Mouse (Mus musculus) heart, embryonic 14.5 days (tissue): ENCODE results near the gene Mthfr. TPM values are rescaled to one million over a fixed set of nuclear protein-coding genes. Genes with fewer than 3 reads are reported as not detected.

Experiments
- ATAC-seq: fragments of 200-750 bp; cut with Nextera tagmentation; 2 replicates; pipeline ENCODE4 v1.8.0; 2017; ENCODE audit warnings: low read depth, moderate TSS enrichment; ENCODE audit not compliant: insufficient number of reproducible peaks, insufficient read depth, low FRiP score
- H3K27ac ChIP-seq, 2 experiments: fragments of 200-500 bp in 1 of 2; fragments of 300-500 bp in 1 of 2; sonication (generic) in 1 of 2; replicated peaks in 1 of 2; 2 replicates each; pipeline ENCODE4 v1.5.1; 2012 to 2014; ENCODE audit warnings: low read depth in 2 of 2, low read length in 2 of 2, control low read depth in 1 of 2, mild to moderate bottlenecking in 1 of 2, mixed read lengths in 1 of 2; ENCODE audit not compliant: control insufficient read depth in 1 of 2, insufficient read depth in 1 of 2
- H3K27me3 ChIP-seq: fragments of 300-500 bp; sonication (generic); 2 replicates; pipeline ENCODE4 v1.6.1; 2014; ENCODE audit warnings: mild to moderate bottlenecking, low read length, control low read depth; ENCODE audit not compliant: control insufficient read depth, insufficient read depth
- H3K36me3 ChIP-seq: fragments of 300-500 bp; sonication (generic); 2 replicates; pipeline ENCODE4 v1.6.1; 2014; ENCODE audit warnings: mild to moderate bottlenecking, control low read depth, low read length, mixed read lengths; ENCODE audit not compliant: control insufficient read depth, insufficient read depth
- H3K4me1 ChIP-seq, 2 experiments: fragments of 200-500 bp in 1 of 2; fragments of 300-500 bp in 1 of 2; sonication (generic) in 1 of 2; 2 replicates each; pipeline ENCODE4 v1.6.1; 2012 to 2014; ENCODE audit warnings: low read length in 2 of 2, control low read depth in 1 of 2, mixed read lengths in 1 of 2; ENCODE audit not compliant: control insufficient read depth in 2 of 2, insufficient read depth in 2 of 2
- H3K4me2 ChIP-seq: fragments of 300-500 bp; sonication (generic); 2 replicates; pipeline ENCODE4 v1.6.1; 2014; ENCODE audit warnings: mild to moderate bottlenecking, low read length
- H3K4me3 ChIP-seq, 2 experiments: fragments of 200-500 bp in 1 of 2; fragments of 300-500 bp in 1 of 2; sonication (generic) in 1 of 2; 2 replicates each; pipeline ENCODE4 v1.5.1; 2012 to 2014; ENCODE audit warnings: low read length in 2 of 2, mild to moderate bottlenecking in 2 of 2, control low read depth in 1 of 2, low read depth in 1 of 2, moderate library complexity in 1 of 2; ENCODE audit not compliant: control insufficient read depth in 1 of 2, insufficient read depth in 1 of 2
- H3K9ac ChIP-seq: fragments of 300-500 bp; sonication (generic); 2 replicates; pipeline ENCODE4 v1.6.1; 2014; ENCODE audit warnings: mild to moderate bottlenecking, low read length
- H3K9me3 ChIP-seq: fragments of 300-500 bp; sonication (generic); 2 replicates; pipeline ENCODE4 v1.6.1; 2016; ENCODE audit warnings: low read length, control low read depth; ENCODE audit not compliant: control insufficient read depth
- WGBS: fragments of 180-500 bp; shearing (Covaris S2); extraction: QIAGEN DNeasy Blood & Tissue Kit; methylation state at CpG from one replicate; pipeline ENCODE4 v1.1.7; 2014; 5-methylcytosine and 5-hydroxymethylcytosine counted together
- polyA plus RNA-seq: library from polyadenylated mRNA; unstranded; fragments of >200 nt; fragmentation: Nextera tagmentation; extraction: Ambion mirVana; gene quantifications from 2 replicates; pipeline ENCODE4 v1.2.1, GENCODE M21; 2014

The Mthfr gene
- polyA plus RNA-seq, result 8.7 and 9.7 TPM in 2 replicates

GRCm38 (mm10) chr4:148038600-148039253 is at the start of gene Mthfr, which contains the start of gene Clcn6:
Gene Mthfr (plus strand): TSS chr4:148039077.
Gene Clcn6 (minus strand): TSS chr4:148038821.
- WGBS, result under 1% methylated on average over 54 of the region's 54 CpGs
- H3K27ac ChIP-seq, result peak within 1 kb of the TSS; percentile 62 to 81
- H3K4me2 ChIP-seq, result peak within 1 kb of the TSS; percentile 86
- no peaks in the 10 kb centered on the region for H3K27me3 ChIP-seq
- H3K4me3 ChIP-seq, result peak within 1 kb of the TSS; percentile 79 to 88
- ATAC-seq, result peak; percentile 94
- peaks cover 20 to 39% of the 10 kb centered on the region in 2 experiments for H3K4me1 ChIP-seq
- no peaks in the 10 kb centered on the region for H3K9me3 ChIP-seq
- peaks cover 32% of the 10 kb centered on the region for H3K36me3 ChIP-seq
- H3K9ac ChIP-seq, result peak within 1 kb of the TSS; percentile 79

GRCm38 (mm10) chr4:147993571-147994095 is 45.2 kb upstream of the Mthfr start:
- no peak for ATAC-seq
- Histone ChIP-seq H3K4me1 (no peaks in the 10 kb centered on the region), H3K27me3 (no peaks in the 10 kb centered on the region), H3K4me2 (no peak overlapping the region), H3K27ac (no peak overlapping the region), H3K36me3 (no peaks in the 10 kb centered on the region), H3K4me3 (no peak overlapping the region), H3K9ac (no peak overlapping the region), H3K9me3 (no peaks in the 10 kb centered on the region)
- WGBS, result 59% methylated on average over 7 of the region's 7 CpGs

GRCm38 (mm10) chr4:147995311-147995710 is 43.6 kb upstream of the Mthfr start:
- WGBS, result 77% methylated on average over 3 of the region's 3 CpGs
- no peaks in the 10 kb centered on the region for H3K9me3 ChIP-seq
- no peak overlapping the region for H3K27ac ChIP-seq
- no peak for ATAC-seq
- H3K27me3 ChIP-seq, result no peaks in the 10 kb centered on the region
- no peaks in the 10 kb centered on the region for H3K36me3 ChIP-seq
- peaks cover 13 to 14% of the 10 kb centered on the region in 2 experiments for H3K4me1 ChIP-seq
- H3K4me3 ChIP-seq, result no peak overlapping the region
- H3K4me2 ChIP-seq, result no peak overlapping the region
- no peak overlapping the region for H3K9ac ChIP-seq

GRCm38 (mm10) chr4:148000202-148000772 is 38.6 kb upstream of the Mthfr start, which contains the start of gene Nppa:
Gene Nppa (plus strand): TSS chr4:148000722.
- peak within 1 kb of the TSS; percentile 47 to 53 for H3K27ac ChIP-seq
- H3K4me3 ChIP-seq, result peak within 1 kb of the TSS; percentile 10 to 27; a peak in 3 of 4 replicates
- H3K4me2 ChIP-seq, result peak within 1 kb of the TSS; percentile 32
- H3K9ac ChIP-seq, result peak within 1 kb of the TSS; percentile 35; the same call in 1 of the 2 replicates
- 12% methylated on average over 12 of the region's 12 CpGs for WGBS
- H3K36me3 ChIP-seq, result peaks cover 11% of the 10 kb centered on the region
- peaks cover 16% of the 10 kb centered on the region in 2 experiments for H3K4me1 ChIP-seq
- H3K9me3 ChIP-seq, result no peaks in the 10 kb centered on the region
- no peaks in the 10 kb centered on the region for H3K27me3 ChIP-seq
- ATAC-seq, result peak; percentile 66

- WGBS, result 74% methylated on average over 17 of the region's 17 CpGs
- ATAC-seq, result no peak
- Histone ChIP-seq H3K27me3 (no peaks in the 10 kb centered on the region), H3K36me3 (peaks cover 20% of the 10 kb centered on the region), H3K9me3 (no peaks in the 10 kb centered on the region), H3K9ac (peak overlapping the region; percentile 35; the same call in 1 of the 2 replicates), H3K4me1 (peaks cover 16% of the 10 kb centered on the region in 2 experiments), H3K4me2 (peak overlapping the region; percentile 32), H3K27ac (peak overlapping the region; percentile 33 to 47; a peak in 3 of 4 replicates), H3K4me3 (peak overlapping the region; percentile 14 to 27; a peak in 3 of 4 replicates)
These were observed 37.7 kb upstream of the Mthfr start for GRCm38 (mm10) chr4:148001013-148001789.

- Histone ChIP-seq H3K4me1 (peaks cover 16% of the 10 kb centered on the region in 2 experiments), H3K4me3 (peak overlapping the region in 1 of 2 experiments; percentile 14; a peak in 1 of 4 replicates), H3K36me3 (peaks cover 27% of the 10 kb centered on the region), H3K27ac (peak overlapping the region in 1 of 2 experiments; percentile 33; a peak in 1 of 4 replicates), H3K4me2 (peak overlapping the region; percentile 36), H3K9me3 (no peaks in the 10 kb centered on the region), H3K9ac (no peak overlapping the region), H3K27me3 (no peaks in the 10 kb centered on the region)
- no peak for ATAC-seq
- 42% methylated on average over 8 of the region's 8 CpGs for WGBS
These were observed 37.0 kb upstream of the Mthfr start for GRCm38 (mm10) chr4:148001866-148002265.

- ATAC-seq, result no peak
- peaks cover 52% of the 10 kb centered on the region for H3K36me3 ChIP-seq
- WGBS, result 66% methylated on average over 7 of the region's 7 CpGs
- no peak overlapping the region for H3K4me2 ChIP-seq
- H3K27me3 ChIP-seq, result no peaks in the 10 kb centered on the region
- no peak overlapping the region for H3K27ac ChIP-seq
- peaks cover 10 to 11% of the 10 kb centered on the region in 2 experiments for H3K4me1 ChIP-seq
- no peaks in the 10 kb centered on the region for H3K9me3 ChIP-seq
- H3K4me3 ChIP-seq, result no peak overlapping the region
- H3K9ac ChIP-seq, result no peak overlapping the region
These were observed 34.5 kb upstream of the Mthfr start for GRCm38 (mm10) chr4:148004361-148004760.
